Mouse (Mus musculus) G1E (cell line): Measurements from ENCODE around the gene Sugct. TPM values are rescaled to one million over a fixed set of nuclear protein-coding genes. Genes with fewer than 3 reads are reported as not detected.

Experiments
- ATAC-seq: 2 replicates; pipeline ENCODE4 v1.8.0; 2016; ENCODE audit warnings: mild to moderate bottlenecking; ENCODE audit not compliant: insufficient number of reproducible peaks, poor library complexity, low FRiP score, severe bottlenecking; ENCODE audit errors: extremely low read depth
- DNase-seq: peaks from one replicate; pipeline ENCODE4 v3.0.0; 2012; ENCODE audit warnings: low spot score
- H3K27me3 ChIP-seq: 2 replicates; pipeline ENCODE4 v1.6.1; 2012; ENCODE audit warnings: mild to moderate bottlenecking, low read length, inconsistent platforms; ENCODE audit not compliant: insufficient read depth
- H3K36me3 ChIP-seq: replicated peaks from 2 replicates; pipeline ENCODE3; 2012; ENCODE audit warnings: mild to moderate bottlenecking, inconsistent platforms
- H3K4me1 ChIP-seq: 2 replicates; pipeline ENCODE4 v1.6.1; 2012; ENCODE audit warnings: low read depth, low read length, inconsistent platforms, mixed read lengths; ENCODE audit not compliant: insufficient read depth
- H3K4me3 ChIP-seq: 2 replicates; pipeline ENCODE4 v1.5.1; 2012; ENCODE audit warnings: low read depth, mild to moderate bottlenecking, inconsistent platforms, low read length, moderate library complexity, mixed read lengths
- H3K9me3 ChIP-seq: replicated peaks from 2 replicates; pipeline ENCODE4 v1.6.1; 2012; ENCODE audit warnings: inconsistent platforms
- CTCF ChIP-seq: IDR thresholded peaks from 2 replicates; pipeline ENCODE4 v1.5.1; 2012; ENCODE audit warnings: low read depth, low read length, inconsistent platforms, mixed read lengths
- GATA1 ChIP-seq: IDR thresholded peaks from 2 replicates; pipeline ENCODE4 v1.6.1; 2012; ENCODE audit warnings: borderline replicate concordance, low read length, inconsistent platforms, mixed read lengths
- GATA2 ChIP-seq: IDR thresholded peaks from 2 replicates; pipeline ENCODE4 v1.6.1; 2012; ENCODE audit warnings: low read depth, low read length, inconsistent platforms, borderline replicate concordance
- POLR2AphosphoS5 ChIP-seq: IDR thresholded peaks from 2 replicates; pipeline ENCODE4 v1.6.1; 2012; ENCODE audit warnings: low read depth, low read length, inconsistent platforms; ENCODE audit not compliant: insufficient replicate concordance
- TAL1 ChIP-seq: conservative IDR thresholded peaks from 2 replicates; pipeline ENCODE4 v1.6.1; 2012; ENCODE audit warnings: low read depth, low read length, inconsistent platforms, mixed read lengths
- polyA plus RNA-seq: library from polyadenylated mRNA; stranded (reverse); fragments of >175 nt; gene quantifications from 2 replicates; pipeline ENCODE4 v1.2.3, GENCODE M21; 2012
- total RNA-seq, 2 experiments: library from RNA; stranded (forward) in 1 of 2; stranded (reverse) in 1 of 2; fragments of 200-1000 nt in 1 of 2; fragments of >200 nt in 1 of 2; fragmentation: Nextera tagmentation in 1 of 2; gene quantifications; 2 replicates each; pipeline ENCODE4 v1.2.3; 2014 to 2017

Gene Sugct
- total and polyA plus RNA-seq, 3 experiments: 1.1 to 4.8 (median 1.8) TPM

DNA sequence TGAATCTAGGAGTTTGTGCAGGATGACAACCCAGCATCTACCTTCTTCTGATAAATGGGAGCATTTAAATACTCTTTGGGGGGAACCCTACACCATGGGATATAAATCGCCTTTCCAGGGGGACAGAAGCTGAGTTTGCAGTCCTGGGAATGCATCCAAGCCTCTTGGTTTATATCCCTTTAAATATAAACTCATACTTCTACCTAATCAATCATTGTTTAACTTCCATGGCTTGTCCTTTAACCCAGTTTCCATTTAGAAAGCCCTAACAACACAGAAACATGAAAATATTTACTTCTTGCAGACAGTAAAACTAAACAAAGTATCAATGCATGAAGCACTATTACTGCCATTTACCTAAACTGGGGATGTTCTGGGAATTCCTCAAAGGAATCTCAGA, 3.9 kb downstream of the Sugct start:
- H3K36me3 ChIP-seq: no peaks in the 10 kb centered on the region
- H3K4me3 ChIP-seq: no peak overlapping the region
- peaks cover 10% of the 10 kb centered on the region for H3K4me1 ChIP-seq
- no peaks in the 10 kb centered on the region for H3K27me3 ChIP-seq
- no peaks in the 10 kb centered on the region for H3K9me3 ChIP-seq
- DNase-seq (no peak), ATAC-seq (no peak)
- TF ChIP-seq POLR2AphosphoS5 (no peak), TAL1 (no peak), GATA2 (no peak), CTCF (no peak), GATA1 (no peak)

DNA sequence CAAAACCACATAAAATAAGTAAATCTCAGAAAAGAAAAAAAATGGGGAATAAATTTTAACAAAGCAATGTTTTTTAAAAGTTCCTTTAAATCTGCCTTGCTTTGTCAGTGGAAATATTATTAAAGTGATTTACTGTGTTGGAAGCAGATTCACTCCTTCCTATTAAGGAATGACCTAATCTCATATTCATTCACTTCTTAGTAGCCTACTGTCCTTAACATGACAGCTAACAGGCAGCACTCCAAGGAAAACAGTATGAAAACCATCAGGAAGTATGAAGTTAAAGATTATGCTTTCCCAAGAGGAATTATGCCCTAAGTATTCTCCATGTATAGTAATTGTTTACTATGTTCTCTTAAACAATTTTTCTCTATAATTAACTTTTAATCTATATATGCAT, 4.7 kb downstream of the Sugct start:
- Histone ChIP-seq H3K27me3 (no peaks in the 10 kb centered on the region), H3K4me3 (no peak overlapping the region), H3K9me3 (no peaks in the 10 kb centered on the region), H3K4me1 (peaks cover 10% of the 10 kb centered on the region), H3K36me3 (no peaks in the 10 kb centered on the region)
- DNase-seq (no peak), ATAC-seq (no peak)
- no peak for TF ChIP-seq GATA2

DNA sequence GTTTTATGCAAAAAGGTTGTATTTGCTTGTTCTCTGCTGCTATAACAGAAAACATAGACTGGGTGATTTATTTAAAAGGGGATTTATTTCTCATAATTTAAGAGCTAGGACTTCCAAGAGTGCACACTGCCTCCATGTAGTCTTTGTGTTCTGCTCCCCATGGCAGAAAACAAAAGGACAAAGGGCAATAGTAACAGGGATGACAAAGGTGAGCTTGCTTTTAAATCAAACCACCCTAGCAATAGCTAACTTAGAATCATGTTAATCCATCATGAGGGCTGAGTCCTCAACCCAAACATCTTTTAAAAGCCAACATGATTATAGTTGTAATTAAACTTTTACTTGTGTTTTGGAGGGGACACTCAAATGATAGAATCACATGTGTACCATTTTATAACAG, 5.9 kb downstream of the Sugct start:
- no peaks in the 10 kb centered on the region for H3K9me3 ChIP-seq
- ATAC-seq: no peak
- TF ChIP-seq GATA2 (no peak), GATA1 (no peak), TAL1 (no peak), POLR2AphosphoS5 (no peak), CTCF (no peak)

DNA sequence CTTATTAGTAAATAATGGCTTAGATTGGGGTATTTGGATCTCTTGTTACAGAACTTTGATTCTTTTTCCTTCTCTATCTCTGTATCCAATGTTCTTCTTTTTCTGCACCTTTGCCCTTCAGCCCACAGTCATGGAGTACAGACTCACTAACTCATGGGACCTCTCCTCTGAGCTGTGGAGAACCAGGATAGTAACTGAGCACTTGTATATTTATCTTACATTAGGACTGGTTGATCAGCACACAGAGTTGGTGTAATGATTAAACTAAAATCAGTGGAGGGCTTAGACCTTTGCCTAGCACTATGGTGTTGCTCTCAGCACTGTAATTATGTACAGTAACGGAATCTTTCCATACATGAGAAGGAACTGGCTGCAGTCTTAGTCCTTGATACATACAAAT, 24.2 kb downstream of the Sugct start:
- no peak for TF ChIP-seq GATA1
- TF ChIP-seq POLR2AphosphoS5: no peak
- no peak for TF ChIP-seq TAL1
- TF ChIP-seq CTCF: no peak
- no peak for TF ChIP-seq GATA2
- H3K27me3 ChIP-seq: peaks cover 15% of the 10 kb centered on the region
- H3K9me3 ChIP-seq: no peaks in the 10 kb centered on the region
- no peak for ATAC-seq
- no peak overlapping the region for H3K4me3 ChIP-seq
- DNase-seq: no peak
- no peaks in the 10 kb centered on the region for H3K36me3 ChIP-seq
- no peaks in the 10 kb centered on the region for H3K4me1 ChIP-seq

More for the DNA sequence above, 5.9 kb downstream of the Sugct start:
- H3K4me1 ChIP-seq: peaks cover 10% of the 10 kb centered on the region
- H3K27me3 ChIP-seq: no peaks in the 10 kb centered on the region
- DNase-seq: no peak
- H3K4me3 ChIP-seq: no peak overlapping the region
- H3K36me3 ChIP-seq: no peaks in the 10 kb centered on the region

DNA sequence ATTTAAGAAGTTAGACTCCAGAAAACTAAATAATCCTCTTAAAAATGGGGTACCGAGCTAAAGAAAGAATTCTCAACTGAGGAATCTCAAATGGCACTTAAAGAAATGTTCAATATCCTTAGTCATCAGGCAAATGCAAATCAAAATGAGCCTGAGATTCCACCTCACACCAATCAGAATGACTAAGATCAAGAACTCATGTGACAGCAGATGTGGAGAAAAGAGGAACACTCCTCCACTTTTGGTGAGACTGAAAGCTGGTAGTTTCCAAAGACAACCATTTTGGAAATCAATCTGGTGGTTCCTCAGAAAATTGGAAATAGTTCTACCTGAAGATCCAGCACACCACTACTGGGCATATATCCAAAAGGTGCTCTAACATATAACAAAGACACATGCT, 28.0 kb downstream of the Sugct start:
- ATAC-seq: no peak
- peaks cover 11% of the 10 kb centered on the region for H3K27me3 ChIP-seq

DNA sequence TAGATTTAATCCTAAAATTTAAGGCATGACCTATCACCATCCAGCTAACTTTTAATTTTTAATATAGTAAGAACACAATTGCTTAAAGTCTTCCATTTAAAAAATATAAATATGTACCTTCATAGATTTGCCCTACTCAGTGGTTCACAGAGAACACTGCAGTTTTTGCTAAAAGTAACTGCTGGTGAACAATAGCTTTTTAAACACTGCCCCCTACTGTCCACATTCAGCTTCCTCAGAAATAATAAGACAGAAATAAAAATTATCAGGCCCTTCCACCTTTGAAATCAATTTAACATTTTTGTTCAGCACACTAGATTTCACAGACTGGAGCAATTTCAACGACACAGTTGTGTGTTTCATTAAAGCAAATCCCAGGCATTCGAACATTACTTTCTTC, 53.1 kb downstream of the Sugct start:
- H3K9me3 ChIP-seq: no peaks in the 10 kb centered on the region
- TF ChIP-seq CTCF (no peak), GATA2 (no peak), TAL1 (no peak), GATA1 (no peak), POLR2AphosphoS5 (no peak)
- ATAC-seq (no peak), DNase-seq (no peak)
- H3K4me3 ChIP-seq: no peak overlapping the region
- peaks cover 3% of the 10 kb centered on the region; the same call in 1 of the 2 replicates for H3K4me1 ChIP-seq
- H3K36me3 ChIP-seq: no peaks in the 10 kb centered on the region
- peaks cover 14% of the 10 kb centered on the region for H3K27me3 ChIP-seq

More for the DNA sequence above, 28.0 kb downstream of the Sugct start:
- H3K36me3 ChIP-seq: no peaks in the 10 kb centered on the region
- no peak overlapping the region for H3K4me3 ChIP-seq
- H3K4me1 ChIP-seq: no peaks in the 10 kb centered on the region
- H3K9me3 ChIP-seq: no peaks in the 10 kb centered on the region
- no peak for DNase-seq
- TF ChIP-seq GATA1 (no peak), POLR2AphosphoS5 (no peak), CTCF (no peak), TAL1 (no peak), GATA2 (no peak)

DNA sequence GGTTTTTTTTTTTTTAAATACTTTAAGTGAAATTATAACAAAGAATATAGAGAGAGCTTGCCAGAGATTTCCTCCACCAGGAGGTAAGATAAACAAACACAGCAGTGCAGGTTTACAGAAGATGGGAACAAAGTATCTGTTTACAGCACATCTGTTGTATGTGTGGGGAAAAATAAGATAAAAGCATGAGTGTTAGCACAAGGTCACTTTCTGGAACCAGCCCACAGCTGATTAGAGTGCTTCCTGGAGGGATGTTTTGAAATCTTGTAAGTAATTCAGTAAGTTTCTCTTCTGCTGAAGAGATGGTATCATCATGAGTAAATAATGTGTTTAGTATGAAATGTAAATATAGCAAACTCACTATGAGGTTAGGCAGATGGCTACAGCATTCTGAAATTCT, 57.3 kb downstream of the Sugct start:
- DNase-seq (no peak), ATAC-seq (no peak)
- TF ChIP-seq GATA1 (no peak), CTCF (no peak), TAL1 (no peak), POLR2AphosphoS5 (no peak), GATA2 (no peak)
- Histone ChIP-seq H3K4me1 (no peaks in the 10 kb centered on the region), H3K27me3 (peaks cover 10% of the 10 kb centered on the region; the same call in 1 of the 2 replicates), H3K9me3 (no peaks in the 10 kb centered on the region), H3K4me3 (no peak overlapping the region), H3K36me3 (no peaks in the 10 kb centered on the region)
